Mouse (Mus musculus): ENCODE results near the gene Nr5a1. TPM values are rescaled to one million over a fixed set of nuclear protein-coding genes. Genes with fewer than 3 reads are reported as not detected.
A peak's percentile ranks its signal among the peaks of the same experiment; 100 is the strongest.

Gene Nr5a1
- total RNA-seq, 1 experiment from 2014 or later, result not detected

- 0 out of 4 replicates have a peak, but pooled peaks of 1 of the 2 experiments have one; percentile 16 for ATAC-seq (replicated peaks in 1 of 2; ENCODE audit: insufficient read depth in 1 of 2, low FRiP score in 2 of 2, low TSS enrichment in 1 of 2, low read depth in 1 of 2, poor library complexity in 2 of 2, severe bottlenecking in 2 of 2)
Measured at GRCm38 (mm10) chr2:38710304-38711241, 3.8 kb downstream of the Nr5a1 start.

GRCm38 (mm10) chr2:38708907-38709688 is 5.2 kb downstream of the Nr5a1 start:
- no peak for ATAC-seq (replicated peaks in 1 of 2; ENCODE audit: insufficient read depth in 1 of 2, low FRiP score in 2 of 2, low TSS enrichment in 1 of 2, low read depth in 1 of 2, poor library complexity in 2 of 2, severe bottlenecking in 2 of 2)

- ATAC-seq (replicated peaks in 1 of 2; ENCODE audit: insufficient read depth in 1 of 2, low FRiP score in 2 of 2, low TSS enrichment in 1 of 2, low read depth in 1 of 2, poor library complexity in 2 of 2, severe bottlenecking in 2 of 2), result no peak
Measured at GRCm38 (mm10) chr2:38706661-38707060, 7.7 kb downstream of the Nr5a1 start.

- no peak for ATAC-seq (replicated peaks in 1 of 2; ENCODE audit: insufficient read depth in 1 of 2, low FRiP score in 2 of 2, low TSS enrichment in 1 of 2, low read depth in 1 of 2, poor library complexity in 2 of 2, severe bottlenecking in 2 of 2)
Measured at GRCm38 (mm10) chr2:38705036-38705435, 9.3 kb downstream of the Nr5a1 start.

- ATAC-seq (replicated peaks in 1 of 2; ENCODE audit: insufficient read depth in 1 of 2, low FRiP score in 2 of 2, low TSS enrichment in 1 of 2, low read depth in 1 of 2, poor library complexity in 2 of 2, severe bottlenecking in 2 of 2), result no peak
Measured at GRCm38 (mm10) chr2:38704336-38704735, 10.0 kb downstream of the Nr5a1 start.

- ATAC-seq (replicated peaks in 1 of 2; ENCODE audit: insufficient read depth in 1 of 2, low FRiP score in 2 of 2, low TSS enrichment in 1 of 2, low read depth in 1 of 2, poor library complexity in 2 of 2, severe bottlenecking in 2 of 2), result peak in 1 of 2 experiments; percentile 22; a peak in 1 of 4 replicates
Measured at GRCm38 (mm10) chr2:38700177-38700576, 14.2 kb downstream of the Nr5a1 start.

- no peak for ATAC-seq (replicated peaks in 1 of 2; ENCODE audit: insufficient read depth in 1 of 2, low FRiP score in 2 of 2, low TSS enrichment in 1 of 2, low read depth in 1 of 2, poor library complexity in 2 of 2, severe bottlenecking in 2 of 2)
Measured at GRCm38 (mm10) chr2:38698623-38699022, 15.7 kb downstream of the Nr5a1 start.

- ATAC-seq (replicated peaks in 1 of 2; ENCODE audit: insufficient read depth in 1 of 2, low FRiP score in 2 of 2, low TSS enrichment in 1 of 2, low read depth in 1 of 2, poor library complexity in 2 of 2, severe bottlenecking in 2 of 2), result no peak
Measured at GRCm38 (mm10) chr2:38697128-38698120, 16.9 kb downstream of the Nr5a1 start.

GRCm38 (mm10) chr2:38695770-38696169 is 18.6 kb downstream of the Nr5a1 start:
- no peak for ATAC-seq (replicated peaks in 1 of 2; ENCODE audit: insufficient read depth in 1 of 2, low FRiP score in 2 of 2, low TSS enrichment in 1 of 2, low read depth in 1 of 2, poor library complexity in 2 of 2, severe bottlenecking in 2 of 2)

GRCm38 (mm10) chr2:38691542-38691941 is 22.8 kb downstream of the Nr5a1 start:
- peak; percentile 30 to 46; a peak in 1 of 4 replicates for ATAC-seq (replicated peaks in 1 of 2; ENCODE audit: insufficient read depth in 1 of 2, low FRiP score in 2 of 2, low TSS enrichment in 1 of 2, low read depth in 1 of 2, poor library complexity in 2 of 2, severe bottlenecking in 2 of 2)

- no peak for ATAC-seq (replicated peaks in 1 of 2; ENCODE audit: insufficient read depth in 1 of 2, low FRiP score in 2 of 2, low TSS enrichment in 1 of 2, low read depth in 1 of 2, poor library complexity in 2 of 2, severe bottlenecking in 2 of 2)
Measured at GRCm38 (mm10) chr2:38689881-38690280, 24.5 kb downstream of the Nr5a1 start.

GRCm38 (mm10) chr2:38688791-38689520 is 25.4 kb downstream of the Nr5a1 start:
- peak; percentile 21 to 29; a peak in 2 of 4 replicates for ATAC-seq (replicated peaks in 1 of 2; ENCODE audit: insufficient read depth in 1 of 2, low FRiP score in 2 of 2, low TSS enrichment in 1 of 2, low read depth in 1 of 2, poor library complexity in 2 of 2, severe bottlenecking in 2 of 2)

GRCm38 (mm10) chr2:38685746-38686145 is 28.6 kb downstream of the Nr5a1 start:
- ATAC-seq (replicated peaks in 1 of 2; ENCODE audit: insufficient read depth in 1 of 2, low FRiP score in 2 of 2, low TSS enrichment in 1 of 2, low read depth in 1 of 2, poor library complexity in 2 of 2, severe bottlenecking in 2 of 2), result no peak

- no peak for ATAC-seq (replicated peaks in 1 of 2; ENCODE audit: insufficient read depth in 1 of 2, low FRiP score in 2 of 2, low TSS enrichment in 1 of 2, low read depth in 1 of 2, poor library complexity in 2 of 2, severe bottlenecking in 2 of 2)
Measured at GRCm38 (mm10) chr2:38683083-38683482, 31.3 kb downstream of the Nr5a1 start.

- no peak for ATAC-seq (replicated peaks in 1 of 2; ENCODE audit: insufficient read depth in 1 of 2, low FRiP score in 2 of 2, low TSS enrichment in 1 of 2, low read depth in 1 of 2, poor library complexity in 2 of 2, severe bottlenecking in 2 of 2)
Measured at GRCm38 (mm10) chr2:38682209-38682608, 32.1 kb downstream of the Nr5a1 start.

- ATAC-seq (replicated peaks in 1 of 2; ENCODE audit: insufficient read depth in 1 of 2, low FRiP score in 2 of 2, low TSS enrichment in 1 of 2, low read depth in 1 of 2, poor library complexity in 2 of 2, severe bottlenecking in 2 of 2), result no peak
Measured at GRCm38 (mm10) chr2:38678947-38679346, 35.4 kb downstream of the Nr5a1 start.

All from hematopoietic stem cell, adult 5-6 weeks (primary cell).